Comparison of ENCODE assay signal across 19 mouse cellular contexts in genomic region chr17:29383923-29384322, GRCm38 (mm10). TPM values are rescaled to one million over a fixed set of nuclear protein-coding genes. Genes with fewer than 3 reads are reported as not detected.
DNase-seq lines count a peak whose midpoint lies in the region; ATAC-seq lines count a peak whose summit lies in the region.
"Had no signal": no experiment of that assay in that cellular context is flagged by ENCODE, and none has a peak within 500 bp of the region (broad histone marks: within the 10 kb centered on the region; RNA-seq: fewer than 3 reads in every experiment).

No protein-coding gene starts in this region.

- no peaks in the 10 kb centered on the region for H3K9me3 ChIP-seq in liver, embryonic 13.5 days (replicated peaks)
- no peaks in the 10 kb centered on the region for H3K9me3 ChIP-seq in liver, embryonic 11.5 days (ENCODE audit: control insufficient read depth, low read length)
- H3K9me3 ChIP-seq in midbrain, embryonic 11.5 days (ENCODE audit: control insufficient read depth, low read length): no peaks in the 10 kb centered on the region
- H3K9me3 ChIP-seq: embryonic facial prominence, embryonic 10.5 days; forebrain, embryonic 13.5 days; heart, embryonic 12.5 days; hindbrain, embryonic 10.5 days; hindbrain, embryonic 15.5 days had no signal

- H3K27ac ChIP-seq in liver, embryonic 13.5 days: 0 out of 2 replicates have a peak overlapping the region, but pooled peaks have one; percentile 0
- H3K27ac ChIP-seq in liver, embryonic 11.5 days (ENCODE audit: low read depth, low read length): no peak overlapping the region
- H3K27ac ChIP-seq in midbrain, embryonic 11.5 days (ENCODE audit: low read depth, low read length): no peak overlapping the region
- H3K27ac ChIP-seq: embryonic facial prominence, embryonic 10.5 days; forebrain, embryonic 13.5 days; hindbrain, embryonic 10.5 days; hindbrain, embryonic 15.5 days had no signal

- H3K4me3 ChIP-seq in liver, embryonic 13.5 days (replicated peaks): no peak overlapping the region
- H3K4me3 ChIP-seq in liver, embryonic 11.5 days (ENCODE audit: low read depth, low read length): no peak overlapping the region
- no peak overlapping the region for H3K4me3 ChIP-seq in midbrain, embryonic 11.5 days (ENCODE audit: low read depth, low read length)
- H3K4me3 ChIP-seq: embryonic facial prominence, embryonic 10.5 days; forebrain, embryonic 13.5 days; heart, embryonic 12.5 days; hindbrain, embryonic 10.5 days; hindbrain, embryonic 15.5 days had no signal

- H3K36me3 ChIP-seq in liver, embryonic 13.5 days: no peaks in the 10 kb centered on the region
- no peaks in the 10 kb centered on the region for H3K36me3 ChIP-seq in liver, embryonic 11.5 days (ENCODE audit: control insufficient read depth, insufficient read depth, low read length)
- no peaks in the 10 kb centered on the region for H3K36me3 ChIP-seq in midbrain, embryonic 11.5 days (ENCODE audit: control insufficient read depth, insufficient read depth, low read length)
- H3K36me3 ChIP-seq: embryonic facial prominence, embryonic 10.5 days; heart, embryonic 12.5 days; hindbrain, embryonic 10.5 days; hindbrain, embryonic 15.5 days had no signal

- no peak overlapping the region for H3K4me2 ChIP-seq in liver, embryonic 13.5 days
- H3K4me2 ChIP-seq in liver, embryonic 11.5 days: no peak overlapping the region
- no peak overlapping the region for H3K4me2 ChIP-seq in midbrain, embryonic 11.5 days
- H3K4me2 ChIP-seq: forebrain, embryonic 13.5 days; heart, embryonic 12.5 days; hindbrain, embryonic 15.5 days had no signal

- WGBS in liver, embryonic 13.5 days (ENCODE audit: insufficient replicate concordance): 66% methylated on average over 9 of the region's 9 CpGs
- WGBS in liver, embryonic 11.5 days: 71% methylated on average over 9 of the region's 9 CpGs
- WGBS in midbrain, embryonic 11.5 days: 86% methylated on average over 9 of the region's 9 CpGs

- no peak for ATAC-seq in liver, embryonic 13.5 days (ENCODE audit: low read depth)
- ATAC-seq in liver, embryonic 11.5 days (replicated peaks; ENCODE audit: low FRiP score): no peak
- no peak for ATAC-seq in midbrain, embryonic 11.5 days (ENCODE audit: low FRiP score)
- ATAC-seq: activated CD4-positive, CD25-positive, alpha-beta regulatory T cell, adult 4 months; forebrain, embryonic 13.5 days; forebrain, postnatal 0 days; Patski had no signal

- H3K9ac ChIP-seq in liver, embryonic 13.5 days: 0 out of 2 replicates have a peak overlapping the region, but pooled peaks have one; percentile 18
- H3K9ac ChIP-seq in liver, embryonic 11.5 days (ENCODE audit: low read depth, low read length): no peak overlapping the region
- no peak overlapping the region for H3K9ac ChIP-seq in midbrain, embryonic 11.5 days (ENCODE audit: low read length)
- H3K9ac ChIP-seq: forebrain, embryonic 13.5 days; forebrain, postnatal 0 days; heart, embryonic 12.5 days; hindbrain, embryonic 15.5 days had no signal

- H3K4me1 ChIP-seq in liver, embryonic 13.5 days (replicated peaks): peaks cover 14% of the 10 kb centered on the region
- 0 out of 2 replicates have a peak, but pooled peaks cover 2% of the 10 kb centered on the region for H3K4me1 ChIP-seq in liver, embryonic 11.5 days (replicated peaks; ENCODE audit: control insufficient read depth, insufficient read depth, low read length)
- no peaks in the 10 kb centered on the region for H3K4me1 ChIP-seq in midbrain, embryonic 11.5 days (ENCODE audit: control insufficient read depth, insufficient read depth, low read length)
- H3K4me1 ChIP-seq: hindbrain, embryonic 15.5 days had no signal

- no peak for DNase-seq in liver, embryonic 13.5 days
- DNase-seq in liver, embryonic 11.5 days (ENCODE audit: low spot score): no peak
- DNase-seq in adrenal gland, adult 8-10 months: peak; percentile 90
- DNase-seq in adrenal gland, postnatal 36 days: peak; percentile 78 to 87
- no peak for DNase-seq in midbrain, embryonic 11.5 days (ENCODE audit: low spot score, missing footprints)
- no peak for DNase-seq in retina, embryonic 14.5 days (ENCODE audit: low spot score)
- no peak for DNase-seq in kidney, adult 11 months
- DNase-seq: cerebellum, adult 2 months; cerebellum, postnatal 10 days; forebrain, postnatal 0 days; gastrocnemius, postnatal 14 days had no signal

- no peaks in the 10 kb centered on the region for H3K27me3 ChIP-seq in liver, embryonic 13.5 days
- no peaks in the 10 kb centered on the region for H3K27me3 ChIP-seq in liver, embryonic 11.5 days (replicated peaks; ENCODE audit: control insufficient read depth, insufficient read depth, low read length)
- H3K27me3 ChIP-seq in midbrain, embryonic 11.5 days (ENCODE audit: control insufficient read depth, insufficient read depth, low read length): no peaks in the 10 kb centered on the region
- H3K27me3 ChIP-seq: CH12.LX; forebrain, embryonic 13.5 days; heart, embryonic 12.5 days; hindbrain, embryonic 15.5 days; Patski had no signal

RNA-seq across cellular contexts. Expression of gene Fgd2, which starts 23.2 kb away (rescaled TPM):
- 4.5 and 5.0 TPM in 2 replicates for polyA plus RNA-seq in liver, embryonic 13.5 days (2015; fragmentation: Nextera tagmentation; extraction: Ambion mirVana)
- 6.0 and 6.7 TPM in 2 replicates for polyA plus RNA-seq in liver, embryonic 11.5 days (2014; fragmentation: Nextera tagmentation; extraction: Ambion mirVana)
- total RNA-seq in adrenal gland, adult 8-10 months (2022): 10 to 100 TPM in 1 of 4 experiments, 1 to 10 TPM in 3; 2.1 to 11.1 (median 6.9) TPM
- total RNA-seq in adrenal gland, postnatal 36 days (2021): 1 to 10 TPM; 2.6 to 3.6 TPM
- polyA plus RNA-seq in midbrain, embryonic 11.5 days (2014; fragmentation: Nextera tagmentation; extraction: Ambion mirVana): 2.2 and 2.4 TPM in 2 replicates

RNA-seq across cellular contexts. Expression of gene Mtch1, which starts 36.2 kb away (rescaled TPM):
- polyA plus RNA-seq in liver, embryonic 13.5 days (2015; fragmentation: Nextera tagmentation; extraction: Ambion mirVana): 55.2 and 64.0 TPM in 2 replicates
- polyA plus RNA-seq in liver, embryonic 11.5 days (2014; fragmentation: Nextera tagmentation; extraction: Ambion mirVana): 147 and 149 TPM in 2 replicates
- 100 to 1,000 TPM; 236 to 274 (median 253) TPM for total RNA-seq in adrenal gland, adult 8-10 months (2022)
- 100 to 1,000 TPM; 249 to 251 TPM for total RNA-seq in adrenal gland, postnatal 36 days (2021)
- 348 and 375 TPM in 2 replicates for polyA plus RNA-seq in midbrain, embryonic 11.5 days (2014; fragmentation: Nextera tagmentation; extraction: Ambion mirVana)

Comparison
In these comparisons a context has a peak if more than half of its experiments do, and no peak if none do; other contexts are left out.
1. DNase-seq: peak in adrenal gland, adult 8-10 months (single experiment) and adrenal gland, postnatal 36 days (2 of 2); none in liver, embryonic 13.5 days (single experiment), liver, embryonic 11.5 days (single experiment), midbrain, embryonic 11.5 days (single experiment), retina, embryonic 14.5 days (single experiment) and kidney, adult 11 months (single experiment).